Mouse (Mus musculus) layer of hippocampus, postnatal 25 days (tissue): ENCODE results near the gene Mgst3. TPM values are rescaled to one million over a fixed set of nuclear protein-coding genes. Genes with fewer than 3 reads are reported as not detected.
A peak's percentile ranks its signal among the peaks of the same experiment; 100 is the strongest.

Experiments
- DNase-seq, 2 experiments: peaks; one replicate each; pipeline ENCODE4 v3.0.0; 2022; ENCODE audit warnings: mixed read lengths in 2 of 2, low spot score in 1 of 2; ENCODE audit errors: extremely low spot score in 1 of 2
- total RNA-seq, 2 experiments: library from RNA; stranded (reverse); gene quantifications; 2 replicates each; pipeline ENCODE4 v1.2.3; 2021

The Mgst3 gene
- total RNA-seq, 2 experiments from 2014 or later = 80.9 to 86.6 TPM

- DNase-seq = no peak
Measured at GRCm38 (mm10) chr1:167388571-167388970, 5.1 kb downstream of the Mgst3 start.

- DNase-seq = no peak
Measured at GRCm38 (mm10) chr1:167387796-167388195, 5.8 kb downstream of the Mgst3 start.

GRCm38 (mm10) chr1:167387310-167387709 lies 6.3 kb downstream of the Mgst3 start:
- DNase-seq = no peak

GRCm38 (mm10) chr1:167386466-167386865 lies 7.2 kb downstream of the Mgst3 start:
- no peak for DNase-seq

GRCm38 (mm10) chr1:167385636-167386035 lies 8.0 kb downstream of the Mgst3 start:
- DNase-seq = no peak

GRCm38 (mm10) chr1:167385211-167385610 lies 8.4 kb downstream of the Mgst3 start:
- DNase-seq = no peak

- no peak for DNase-seq
Measured at GRCm38 (mm10) chr1:167384156-167384555, 9.5 kb downstream of the Mgst3 start.

GRCm38 (mm10) chr1:167383178-167383577 lies 10.5 kb downstream of the Mgst3 start:
- DNase-seq = no peak

GRCm38 (mm10) chr1:167382763-167383162 lies 10.9 kb downstream of the Mgst3 start:
- DNase-seq = no peak

GRCm38 (mm10) chr1:167382316-167382715 lies 11.3 kb downstream of the Mgst3 start:
- no peak for DNase-seq

- no peak for DNase-seq
Measured at GRCm38 (mm10) chr1:167381050-167382015, 12.3 kb downstream of the Mgst3 start.

GRCm38 (mm10) chr1:167380223-167380622 lies 13.4 kb downstream of the Mgst3 start:
- DNase-seq = no peak

- DNase-seq = no peak
Measured at GRCm38 (mm10) chr1:167379751-167380150, 13.9 kb downstream of the Mgst3 start.

- no peak for DNase-seq
Measured at GRCm38 (mm10) chr1:167378019-167378418, 15.6 kb downstream of the Mgst3 start.

GRCm38 (mm10) chr1:167374942-167375341 lies 18.7 kb downstream of the Mgst3 start:
- DNase-seq = no peak

GRCm38 (mm10) chr1:167374003-167374784 lies 19.4 kb downstream of the Mgst3 start:
- no peak for DNase-seq

GRCm38 (mm10) chr1:167372739-167373138 lies 20.9 kb downstream of the Mgst3 start:
- no peak for DNase-seq

- peak; percentile 59 to 93 for DNase-seq
Measured at GRCm38 (mm10) chr1:167369905-167370304, 23.7 kb downstream of the Mgst3 start.

GRCm38 (mm10) chr1:167368513-167368912 lies 25.1 kb downstream of the Mgst3 start:
- DNase-seq = no peak

- no peak for DNase-seq
Measured at GRCm38 (mm10) chr1:167368018-167368417, 25.6 kb downstream of the Mgst3 start.

GRCm38 (mm10) chr1:167366621-167367020 lies 27.0 kb downstream of the Mgst3 start:
- no peak for DNase-seq
